Mouse (Mus musculus): ENCODE data around the gene Tpsab1. TPM values are rescaled to one million over a fixed set of nuclear protein-coding genes. Genes with fewer than 3 reads are reported as not detected.
A peak's percentile ranks its signal among the peaks of the same experiment; 100 is the strongest.

The Tpsab1 gene
- not detected in 2 replicates for polyA plus RNA-seq (2016; fragmentation: Nextera tagmentation; extraction: Ambion mirVana)

GRCm38 (mm10) chr17:25345462-25345861 lies at the start of gene Tpsab1:
Tpsab1 (minus strand) TSS chr17:25345562.
- H3K27me3 ChIP-seq (ENCODE audit: insufficient read depth, poor library complexity, severe bottlenecking), result no peaks in the 10 kb centered on the region
- WGBS, result 89% methylated on average over 4 of the region's 4 CpGs
- no peaks in the 10 kb centered on the region for H3K9me3 ChIP-seq
- no peak for DNase-seq (ENCODE audit: low spot score)
- no peak within 1 kb of the TSS for H3K27ac ChIP-seq
- no peaks in the 10 kb centered on the region for H3K4me1 ChIP-seq (replicated peaks)
- H3K36me3 ChIP-seq, result no peaks in the 10 kb centered on the region
- H3K4me3 ChIP-seq, result no peak within 1 kb of the TSS

- 0 out of 2 replicates have a peak, but pooled peaks cover 10% of the 10 kb centered on the region for H3K27me3 ChIP-seq (ENCODE audit: insufficient read depth, poor library complexity, severe bottlenecking)
Observed at GRCm38 (mm10) chr17:25394526-25394925, 49.2 kb upstream of the Tpsab1 start.

GRCm38 (mm10) chr17:25374011-25374410 lies 28.6 kb upstream of the Tpsab1 start:
- H3K27ac ChIP-seq, result no peak overlapping the region
- H3K9me3 ChIP-seq, result no peaks in the 10 kb centered on the region
- H3K4me1 ChIP-seq (replicated peaks), result peaks cover 9% of the 10 kb centered on the region; the same call in 1 of the 2 replicates
- WGBS, result 54% methylated on average over 9 of the region's 9 CpGs
- H3K36me3 ChIP-seq, result peaks cover 31% of the 10 kb centered on the region; the same call in 1 of the 2 replicates
- peak; percentile 33 for DNase-seq (ENCODE audit: low spot score)
- H3K4me3 ChIP-seq, result no peak overlapping the region
- peaks cover 14% of the 10 kb centered on the region for H3K27me3 ChIP-seq (ENCODE audit: insufficient read depth, poor library complexity, severe bottlenecking)

More at GRCm38 (mm10) chr17:25394526-25394925, 49.2 kb upstream of the Tpsab1 start:
- Histone ChIP-seq H3K27ac (no peak overlapping the region), H3K4me1 (replicated peaks) (peaks cover 15% of the 10 kb centered on the region), H3K4me3 (no peak overlapping the region), H3K36me3 (peaks cover 33% of the 10 kb centered on the region), H3K9me3 (no peaks in the 10 kb centered on the region)
- no peak for DNase-seq (ENCODE audit: low spot score)
- 86% methylated on average over 4 of the region's 4 CpGs for WGBS

- H3K4me3 ChIP-seq, result no peak overlapping the region
- H3K27me3 ChIP-seq (ENCODE audit: insufficient read depth, poor library complexity, severe bottlenecking), result peaks cover 14% of the 10 kb centered on the region
- WGBS, result 83% methylated on average over 8 of the region's 8 CpGs
Observed at GRCm38 (mm10) chr17:25372491-25372890, 27.1 kb upstream of the Tpsab1 start.

GRCm38 (mm10) chr17:25368973-25369372 lies 23.6 kb upstream of the Tpsab1 start, which contains the start of gene Tpsg1:
Tpsg1 (plus strand) TSS chr17:25369273.
- no peak for DNase-seq (ENCODE audit: low spot score)
- no peak within 1 kb of the TSS for H3K27ac ChIP-seq
- no peaks in the 10 kb centered on the region; the same call in 1 of the 2 replicates for H3K27me3 ChIP-seq (ENCODE audit: insufficient read depth, poor library complexity, severe bottlenecking)
- no peak within 1 kb of the TSS for H3K4me3 ChIP-seq
- H3K4me1 ChIP-seq (replicated peaks), result peaks cover 6% of the 10 kb centered on the region; the same call in 1 of the 2 replicates
- 87% methylated on average over 3 of the region's 3 CpGs for WGBS
- no peaks in the 10 kb centered on the region for H3K36me3 ChIP-seq
- no peaks in the 10 kb centered on the region for H3K9me3 ChIP-seq

More at GRCm38 (mm10) chr17:25372491-25372890, 27.1 kb upstream of the Tpsab1 start:
- H3K36me3 ChIP-seq, result peaks cover 23% of the 10 kb centered on the region; the same call in 1 of the 2 replicates
- peaks cover 6% of the 10 kb centered on the region; the same call in 1 of the 2 replicates for H3K4me1 ChIP-seq (replicated peaks)
- DNase-seq (ENCODE audit: low spot score), result no peak
- no peaks in the 10 kb centered on the region for H3K9me3 ChIP-seq
- H3K27ac ChIP-seq, result no peak overlapping the region

GRCm38 (mm10) chr17:25366005-25366404 lies 20.6 kb upstream of the Tpsab1 start, which contains the start of gene Tpsb2:
Tpsb2 (plus strand) TSS chr17:25366305.
- 65% methylated on average over 2 of the region's 2 CpGs for WGBS
- Histone ChIP-seq H3K27ac (no peak within 1 kb of the TSS), H3K4me1 (replicated peaks) (no peaks in the 10 kb centered on the region), H3K9me3 (no peaks in the 10 kb centered on the region), H3K36me3 (no peaks in the 10 kb centered on the region), H3K4me3 (no peak within 1 kb of the TSS), H3K27me3 (ENCODE audit: insufficient read depth, poor library complexity, severe bottlenecking) (no peaks in the 10 kb centered on the region; the same call in 1 of the 2 replicates)
- DNase-seq (ENCODE audit: low spot score), result no peak

- no peaks in the 10 kb centered on the region for H3K36me3 ChIP-seq
- no peaks in the 10 kb centered on the region for H3K4me1 ChIP-seq (replicated peaks)
- H3K4me3 ChIP-seq, result no peak overlapping the region
- WGBS, result 11% methylated on average over 1 of the region's 1 CpGs
- DNase-seq (ENCODE audit: low spot score), result peak; percentile 46
- no peaks in the 10 kb centered on the region; the same call in 1 of the 2 replicates for H3K27me3 ChIP-seq (ENCODE audit: insufficient read depth, poor library complexity, severe bottlenecking)
- H3K27ac ChIP-seq, result no peak overlapping the region
- H3K9me3 ChIP-seq, result no peaks in the 10 kb centered on the region
Observed at GRCm38 (mm10) chr17:25363726-25364125, 18.4 kb upstream of the Tpsab1 start.

GRCm38 (mm10) chr17:25361291-25361690 lies 15.9 kb upstream of the Tpsab1 start:
- Histone ChIP-seq H3K27ac (no peak overlapping the region), H3K9me3 (no peaks in the 10 kb centered on the region), H3K4me3 (no peak overlapping the region), H3K27me3 (ENCODE audit: insufficient read depth, poor library complexity, severe bottlenecking) (no peaks in the 10 kb centered on the region), H3K36me3 (no peaks in the 10 kb centered on the region), H3K4me1 (replicated peaks) (no peaks in the 10 kb centered on the region)
- no peak for DNase-seq (ENCODE audit: low spot score)
- WGBS, result 74% methylated on average over 2 of the region's 2 CpGs

- Histone ChIP-seq H3K4me3 (no peak overlapping the region), H3K27me3 (ENCODE audit: insufficient read depth, poor library complexity, severe bottlenecking) (no peaks in the 10 kb centered on the region), H3K36me3 (no peaks in the 10 kb centered on the region), H3K27ac (no peak overlapping the region), H3K9me3 (no peaks in the 10 kb centered on the region), H3K4me1 (replicated peaks) (no peaks in the 10 kb centered on the region)
- WGBS, result 63% methylated on average over 3 of the region's 3 CpGs
- DNase-seq (ENCODE audit: low spot score), result no peak
Observed at GRCm38 (mm10) chr17:25341490-25341889, 3.9 kb downstream of the Tpsab1 start.

GRCm38 (mm10) chr17:25340003-25340402 lies 5.4 kb downstream of the Tpsab1 start:
- Histone ChIP-seq H3K36me3 (no peaks in the 10 kb centered on the region), H3K9me3 (no peaks in the 10 kb centered on the region), H3K27ac (no peak overlapping the region), H3K27me3 (ENCODE audit: insufficient read depth, poor library complexity, severe bottlenecking) (0 out of 2 replicates have a peak, but pooled peaks cover 9% of the 10 kb centered on the region), H3K4me1 (replicated peaks) (no peaks in the 10 kb centered on the region), H3K4me3 (no peak overlapping the region)
- 90% methylated on average over 6 of the region's 6 CpGs for WGBS
- no peak for DNase-seq (ENCODE audit: low spot score)

- no peak for DNase-seq (ENCODE audit: low spot score)
- 0 out of 2 replicates have a peak, but pooled peaks cover 10% of the 10 kb centered on the region for H3K27me3 ChIP-seq (ENCODE audit: insufficient read depth, poor library complexity, severe bottlenecking)
- no peak overlapping the region for H3K4me3 ChIP-seq
- H3K27ac ChIP-seq, result no peak overlapping the region
- H3K36me3 ChIP-seq, result no peaks in the 10 kb centered on the region
- WGBS, result 80% methylated on average over 4 of the region's 4 CpGs
- no peaks in the 10 kb centered on the region for H3K4me1 ChIP-seq (replicated peaks)
- no peaks in the 10 kb centered on the region for H3K9me3 ChIP-seq
Observed at GRCm38 (mm10) chr17:25338218-25338617, 7.1 kb downstream of the Tpsab1 start.

GRCm38 (mm10) chr17:25333943-25334342 lies 11.4 kb downstream of the Tpsab1 start:
- 0 out of 2 replicates have a peak, but pooled peaks cover 14% of the 10 kb centered on the region for H3K27me3 ChIP-seq (ENCODE audit: insufficient read depth, poor library complexity, severe bottlenecking)
- DNase-seq (ENCODE audit: low spot score), result peak; percentile 76
- no peaks in the 10 kb centered on the region for H3K4me1 ChIP-seq (replicated peaks)
- 2% methylated on average over 8 of the region's 8 CpGs for WGBS
- no peaks in the 10 kb centered on the region for H3K9me3 ChIP-seq
- H3K27ac ChIP-seq, result no peak overlapping the region
- no peak overlapping the region for H3K4me3 ChIP-seq
- no peaks in the 10 kb centered on the region for H3K36me3 ChIP-seq

- Histone ChIP-seq H3K9me3 (no peaks in the 10 kb centered on the region), H3K4me1 (replicated peaks) (no peaks in the 10 kb centered on the region), H3K27ac (no peak overlapping the region), H3K27me3 (ENCODE audit: insufficient read depth, poor library complexity, severe bottlenecking) (0 out of 2 replicates have a peak, but pooled peaks cover 14% of the 10 kb centered on the region), H3K36me3 (no peaks in the 10 kb centered on the region), H3K4me3 (no peak overlapping the region)
- WGBS, result 81% methylated on average over 9 of the region's 9 CpGs
- DNase-seq (ENCODE audit: low spot score), result no peak
Observed at GRCm38 (mm10) chr17:25332321-25332720, 13.0 kb downstream of the Tpsab1 start.
